Mouse (Mus musculus): ENCODE results near the gene Cars.
"Not testable (repeated sequence)": the region's sequence is repeated elsewhere in the genome, so short reads cannot be mapped to it uniquely, and the experiment has no call there.

Cars gene

GRCm38 (mm10) chr7:143599428-143600230, at the start of gene Cars:
TSS of gene Cars (minus strand) at chr7:143600090.
- DNase-seq: peak; percentile 95

GRCm38 (mm10) chr7:143649034-143649768, 49.3 kb upstream of the Cars start, which contains the start of gene Tnfrsf22:
TSS of gene Tnfrsf22 (minus strand) at chr7:143649661.
- DNase-seq: peak; percentile 74 to 81

DNA sequence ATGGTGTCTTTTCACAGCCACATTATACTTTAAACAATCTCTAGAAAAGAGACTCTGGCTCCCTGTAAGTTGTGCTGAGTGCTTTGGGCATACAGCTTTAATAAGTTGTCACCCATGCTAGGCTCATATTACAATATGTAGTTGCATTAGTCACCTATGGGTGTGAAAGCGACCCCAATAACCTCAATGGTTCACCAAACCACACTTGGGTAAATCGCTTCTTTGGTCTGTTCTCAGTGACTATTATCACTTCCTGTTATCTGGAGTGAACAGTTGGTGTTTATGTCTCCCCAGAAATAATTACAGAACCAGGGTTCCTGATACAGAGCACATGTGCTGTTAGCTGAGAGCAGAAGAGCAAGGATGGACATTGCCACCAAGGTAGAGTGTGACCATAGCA, 44.1 kb upstream of the Cars start:
- DNase-seq: not testable (repeated sequence)

GRCm38 (mm10) chr7:143636674-143637073, 36.8 kb upstream of the Cars start:
- no peak for DNase-seq

- no peak for DNase-seq
Observed at GRCm38 (mm10) chr7:143631503-143631902, 31.6 kb upstream of the Cars start.

DNA sequence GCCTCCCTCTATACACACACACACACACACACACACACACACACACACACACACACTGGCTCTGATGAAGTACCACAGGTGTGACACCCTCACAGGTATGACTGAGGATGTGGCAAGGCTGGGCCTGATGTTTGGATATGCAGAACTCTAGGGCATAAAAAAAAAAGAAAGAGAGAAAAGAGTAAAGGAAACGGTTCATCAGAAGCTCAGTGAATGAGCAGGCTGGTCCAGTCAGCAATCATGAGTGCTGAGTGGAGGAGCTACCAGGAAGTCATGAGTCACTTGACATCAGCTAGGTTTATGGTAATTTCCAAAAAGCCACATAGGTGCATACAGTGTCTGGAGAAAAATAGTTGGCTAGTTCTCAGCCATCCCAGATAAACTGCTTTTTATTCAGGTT, 29.6 kb upstream of the Cars start:
- no peak for DNase-seq

DNA sequence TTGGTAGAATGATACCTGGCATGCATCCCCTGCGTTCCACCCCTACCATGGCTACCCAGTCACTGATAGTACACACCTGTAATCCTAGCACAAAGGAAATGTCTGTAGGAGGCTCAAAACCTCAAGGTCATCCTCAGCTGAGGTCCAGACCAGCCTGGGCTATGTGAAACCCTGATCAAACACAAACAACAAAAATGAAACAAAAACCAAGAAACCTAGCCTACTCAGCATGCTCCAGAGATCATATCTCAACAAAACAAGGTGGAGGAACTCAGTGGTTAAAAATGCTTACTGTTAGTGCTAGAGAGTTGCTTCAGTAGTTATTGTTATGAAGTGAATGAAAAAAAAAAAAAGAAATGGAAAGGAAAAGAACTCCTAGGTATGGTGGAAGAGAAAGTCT, 28.6 kb upstream of the Cars start, which contains the start of gene Tnfrsf26:
TSS of gene Tnfrsf26 (minus strand) at position 183 of the 400 bp plus-strand sequence.
- DNase-seq: no peak

DNA sequence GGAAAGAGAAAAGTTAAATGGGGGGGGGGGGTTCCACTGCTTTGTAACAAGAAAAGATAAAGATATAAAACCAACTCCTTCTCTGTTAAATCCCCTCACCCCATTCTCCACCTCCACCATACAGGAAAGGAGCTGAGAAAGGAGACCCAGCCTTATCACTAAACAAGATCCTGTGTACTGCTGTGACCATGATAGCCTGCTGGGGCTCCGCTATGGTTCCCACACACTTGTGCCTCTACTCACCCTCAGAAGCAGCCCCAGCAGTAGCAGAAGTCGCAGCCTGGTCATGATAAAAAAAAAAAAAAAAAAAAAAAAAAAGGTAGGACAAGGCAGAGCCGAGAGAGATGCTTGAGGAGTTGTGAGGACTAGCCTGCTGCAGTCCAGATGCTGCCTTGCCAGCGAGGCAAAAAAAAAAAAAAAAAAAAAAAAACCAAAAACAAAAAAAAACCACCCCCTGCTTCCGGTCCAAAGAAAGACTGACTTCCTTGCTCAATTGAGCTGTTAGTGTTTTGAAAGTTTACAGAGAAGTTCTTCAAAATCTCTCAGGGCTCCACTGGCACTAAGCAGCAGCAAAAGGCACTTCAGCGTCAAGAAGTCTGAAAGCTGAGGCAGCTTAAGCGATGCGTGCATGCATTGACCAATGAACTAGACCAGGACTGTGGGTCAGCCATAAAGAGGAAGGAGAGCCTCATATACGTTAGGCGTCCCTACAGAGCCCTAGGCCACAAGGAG, 27.8 kb upstream of the Cars start:
- DNase-seq: no peak

DNA sequence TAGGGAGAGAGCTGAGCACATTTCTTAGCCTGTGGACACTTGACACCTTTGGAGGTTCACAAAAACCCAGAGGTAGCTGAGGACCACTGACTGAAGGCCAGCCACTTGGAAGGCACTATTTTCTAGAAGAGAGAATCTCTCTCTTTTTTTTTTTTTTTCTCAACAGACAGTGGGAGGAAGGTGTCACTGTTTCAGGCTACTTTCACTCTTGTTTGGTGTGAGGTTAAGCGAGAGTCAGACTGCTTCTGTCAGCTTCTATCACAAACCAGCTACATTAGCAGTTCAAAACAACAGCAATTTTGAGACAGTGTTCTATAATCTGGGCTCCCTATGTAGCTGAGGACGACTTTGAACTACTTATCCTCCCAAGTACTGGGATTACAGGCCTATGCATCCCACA, 26.3 kb upstream of the Cars start:
- no peak for DNase-seq

DNA sequence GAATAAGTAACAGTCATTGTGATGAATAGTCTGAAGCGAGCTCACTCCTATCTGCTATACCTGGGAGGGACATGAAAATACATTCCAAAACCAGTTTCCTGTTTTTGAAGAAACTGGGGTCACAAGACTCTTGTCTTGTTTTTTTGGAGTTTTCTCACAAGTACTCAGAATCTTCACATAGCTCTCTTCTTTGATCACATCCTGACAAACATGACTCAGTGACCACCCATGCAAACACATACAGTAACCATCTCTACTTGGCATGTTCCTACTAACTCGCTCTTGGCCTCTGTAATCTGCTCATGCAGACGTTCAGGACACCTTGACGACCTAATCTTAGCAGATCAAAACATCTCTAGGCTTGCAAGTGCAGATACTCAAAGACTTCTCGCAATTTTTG, 25.3 kb upstream of the Cars start:
- no peak for DNase-seq

GRCm38 (mm10) chr7:143624561-143624960, 24.7 kb upstream of the Cars start:
- DNase-seq: no peak

GRCm38 (mm10) chr7:143620951-143621350, 21.1 kb upstream of the Cars start:
- DNase-seq: no peak

GRCm38 (mm10) chr7:143614404-143615135, 14.7 kb upstream of the Cars start:
- peak; percentile 28 to 55 for DNase-seq

GRCm38 (mm10) chr7:143612215-143612614, 12.3 kb upstream of the Cars start:
- no peak for DNase-seq

GRCm38 (mm10) chr7:143605321-143605720, 5.4 kb upstream of the Cars start:
- DNase-seq: no peak

- DNase-seq: no peak
Observed at GRCm38 (mm10) chr7:143604889-143605288, 5.0 kb upstream of the Cars start.

GRCm38 (mm10) chr7:143601705-143602104, 1.8 kb upstream of the Cars start:
- DNase-seq: no peak

DNA sequence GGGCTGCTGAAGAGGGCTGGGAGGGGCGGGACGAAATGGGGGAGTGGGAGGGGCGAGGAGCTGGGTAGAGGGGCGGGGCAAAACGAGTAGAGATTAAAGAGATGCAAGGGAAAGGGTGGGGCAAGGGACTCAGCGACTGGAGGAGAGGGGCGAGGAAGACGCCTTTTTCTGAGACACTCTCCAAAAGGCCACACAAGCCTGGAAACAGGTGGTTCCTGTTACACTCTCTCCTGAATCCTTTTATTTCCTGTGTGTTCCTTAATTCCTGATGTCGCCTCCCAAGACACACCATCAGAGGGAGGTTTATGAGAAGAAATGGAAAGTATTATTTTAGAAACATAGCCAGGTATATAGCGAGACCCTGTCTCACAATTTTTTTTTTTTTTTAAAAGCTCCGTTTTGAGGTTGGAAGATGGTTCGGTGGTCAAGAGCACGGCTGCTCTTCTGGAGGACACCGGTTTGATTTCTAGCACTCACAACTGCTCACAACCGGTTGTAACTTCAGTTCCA, 396 bp upstream of the Cars start:
- no peak for DNase-seq

DNA sequence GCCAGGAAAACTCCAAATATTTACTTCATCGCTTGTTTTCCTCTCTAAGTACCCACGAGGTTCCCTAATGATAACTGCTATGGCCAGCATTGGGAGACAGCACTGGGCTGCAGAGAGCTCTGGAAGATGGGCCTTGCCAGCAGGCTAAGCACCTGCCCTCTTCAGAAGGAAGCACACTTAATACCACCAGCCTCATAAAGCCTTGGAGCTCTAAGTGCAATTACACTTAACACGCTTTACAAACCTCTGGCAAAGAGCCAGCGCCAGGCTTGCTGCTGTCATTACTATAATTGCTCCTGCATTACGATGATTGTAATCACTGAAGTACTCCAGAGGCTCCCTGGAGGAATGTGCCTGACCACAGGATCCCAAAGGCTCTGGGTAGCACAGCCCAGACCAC, 5.0 kb downstream of the Cars start:
- DNase-seq: no peak

DNA sequence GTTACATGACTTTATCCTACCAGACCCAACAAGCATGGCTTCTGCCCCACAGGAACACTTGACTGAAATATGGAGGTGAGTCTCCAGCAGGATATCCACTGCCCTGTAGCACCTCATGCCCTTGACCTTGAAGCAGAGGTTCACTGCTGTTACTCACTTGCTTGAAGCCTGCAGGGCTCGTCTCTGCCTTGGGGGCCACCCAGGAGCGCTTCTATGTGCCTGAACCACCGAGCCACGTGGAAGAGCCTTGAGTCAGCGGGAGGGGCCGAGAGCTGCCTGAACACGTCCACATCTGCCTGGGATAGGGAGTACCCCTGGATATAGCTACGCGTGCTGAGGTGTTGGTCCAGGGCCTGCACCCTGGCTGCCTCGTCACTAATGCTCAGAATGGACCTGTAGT, 7.6 kb downstream of the Cars start:
- DNase-seq: no peak

DNA sequence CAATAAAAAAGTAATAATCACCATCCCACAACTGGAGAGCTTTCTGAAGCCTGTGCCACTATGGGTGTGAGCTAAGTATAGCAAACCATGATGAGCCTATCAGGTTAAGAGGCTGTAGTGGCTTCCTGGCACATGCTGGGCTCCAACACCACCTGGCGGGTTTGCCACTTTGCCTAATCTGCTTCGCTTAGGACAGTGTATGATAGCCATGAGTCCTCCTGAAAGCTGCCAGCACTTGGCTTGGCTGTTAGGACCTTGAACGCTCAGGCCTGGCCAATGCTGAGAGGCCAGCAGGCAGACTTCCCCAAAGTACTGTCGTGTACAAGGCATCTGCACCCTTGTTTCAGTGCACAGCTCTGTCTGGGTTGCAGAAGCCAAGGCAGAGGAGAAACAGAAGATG, 11.9 kb downstream of the Cars start:
- DNase-seq: no peak

GRCm38 (mm10) chr7:143587586-143587985, 12.3 kb downstream of the Cars start:
- DNase-seq: no peak

Data from kidney, adult 8-10 months (tissue).